Mouse (Mus musculus): ENCODE measurements around the gene Rnaseh2c. TPM values are rescaled to one million over a fixed set of nuclear protein-coding genes. Genes with fewer than 3 reads are reported as not detected.

The Rnaseh2c gene
- polyA plus RNA-seq, 1 experiment from 2014 or later = 170 TPM

DNA sequence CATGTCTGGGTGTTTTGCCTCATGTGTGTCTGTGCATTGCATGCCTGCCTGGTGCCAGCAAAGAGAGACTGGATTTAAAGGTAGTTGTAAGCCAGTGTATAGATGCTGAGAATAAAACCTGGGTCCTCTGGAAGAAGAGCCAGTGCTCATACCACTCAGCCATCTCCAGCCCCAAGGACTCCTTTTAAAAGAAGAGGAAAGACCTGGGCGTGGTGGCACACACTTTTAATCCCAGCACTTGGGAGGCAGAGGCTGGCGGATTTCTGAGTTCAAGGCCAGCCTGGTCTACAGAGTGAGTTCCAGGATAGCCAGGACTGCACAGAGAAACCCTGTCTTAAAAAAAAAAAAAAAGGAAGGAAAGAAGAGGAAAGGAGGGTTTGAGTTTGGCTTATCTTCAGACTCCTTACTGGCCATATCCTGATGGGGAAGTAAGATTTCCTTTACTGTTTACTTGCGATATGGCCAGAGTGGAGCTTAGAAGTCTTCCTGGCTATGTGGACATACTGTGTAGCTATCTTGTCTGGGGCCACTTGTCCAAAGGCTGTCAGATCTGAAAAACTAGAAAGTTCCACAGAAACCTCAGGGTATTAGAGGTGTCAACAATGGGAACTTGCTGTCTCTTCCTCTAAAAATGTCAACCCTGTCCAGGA lies 11.2 kb downstream of the Rnaseh2c start:
- no peak overlapping the region for H3K4me3 ChIP-seq
- no peak for ATAC-seq
- H3K4me1 ChIP-seq = peaks cover 29% of the 10 kb centered on the region
- H3K36me3 ChIP-seq (ENCODE audit: poor library complexity, severe bottlenecking) = peaks cover 11% of the 10 kb centered on the region
- no peak overlapping the region for H3K9ac ChIP-seq
- WGBS = 76% methylated on average over 3 of the region's 3 CpGs
- no peak overlapping the region for H3K4me2 ChIP-seq
- no peak overlapping the region for H3K27ac ChIP-seq
- no peaks in the 10 kb centered on the region for H3K9me3 ChIP-seq (replicated peaks)
- 0 out of 2 replicates have a peak, but pooled peaks cover 3% of the 10 kb centered on the region for H3K27me3 ChIP-seq

- no peak overlapping the region for H3K27ac ChIP-seq
- H3K4me3 ChIP-seq = no peak overlapping the region
- H3K9ac ChIP-seq = no peak overlapping the region
- ATAC-seq = no peak
- H3K4me2 ChIP-seq = no peak overlapping the region
- 66% methylated on average over 2 of the region's 2 CpGs for WGBS
- H3K9me3 ChIP-seq (replicated peaks) = no peaks in the 10 kb centered on the region
- peaks cover 14% of the 10 kb centered on the region for H3K4me1 ChIP-seq
- no peaks in the 10 kb centered on the region for H3K36me3 ChIP-seq (ENCODE audit: poor library complexity, severe bottlenecking)
- 0 out of 2 replicates have a peak, but pooled peaks cover 3% of the 10 kb centered on the region for H3K27me3 ChIP-seq
Observed at GRCm38 (mm10) chr19:5614953-5615352, 13.3 kb downstream of the Rnaseh2c start.

- Histone ChIP-seq H3K4me1 (0 out of 2 replicates have a peak, but pooled peaks cover 5% of the 10 kb centered on the region), H3K4me2 (no peak overlapping the region), H3K9ac (no peak overlapping the region), H3K27ac (no peak overlapping the region), H3K9me3 (replicated peaks) (no peaks in the 10 kb centered on the region), H3K36me3 (ENCODE audit: poor library complexity, severe bottlenecking) (no peaks in the 10 kb centered on the region), H3K4me3 (no peak overlapping the region), H3K27me3 (0 out of 2 replicates have a peak, but pooled peaks cover 3% of the 10 kb centered on the region)
- no peak for ATAC-seq
- 85% methylated on average over 4 of the region's 4 CpGs for WGBS
Observed at GRCm38 (mm10) chr19:5620007-5620406, 18.3 kb downstream of the Rnaseh2c start.

- Histone ChIP-seq H3K27ac (no peak overlapping the region), H3K9ac (no peak overlapping the region), H3K9me3 (replicated peaks) (no peaks in the 10 kb centered on the region), H3K36me3 (ENCODE audit: poor library complexity, severe bottlenecking) (no peaks in the 10 kb centered on the region), H3K4me2 (no peak overlapping the region), H3K4me3 (no peak overlapping the region), H3K4me1 (no peaks in the 10 kb centered on the region), H3K27me3 (0 out of 2 replicates have a peak, but pooled peaks cover 3% of the 10 kb centered on the region)
- no peak for ATAC-seq
- WGBS = 92% methylated on average over 5 of the region's 5 CpGs
Observed at GRCm38 (mm10) chr19:5621884-5622283, 20.2 kb downstream of the Rnaseh2c start.

- 83% methylated on average over 8 of the region's 8 CpGs for WGBS
- Histone ChIP-seq H3K27ac (no peak overlapping the region), H3K4me1 (no peaks in the 10 kb centered on the region), H3K4me2 (no peak overlapping the region), H3K4me3 (no peak overlapping the region), H3K9ac (no peak overlapping the region), H3K36me3 (ENCODE audit: poor library complexity, severe bottlenecking) (no peaks in the 10 kb centered on the region), H3K9me3 (replicated peaks) (no peaks in the 10 kb centered on the region), H3K27me3 (no peaks in the 10 kb centered on the region)
- no peak for ATAC-seq
Observed at GRCm38 (mm10) chr19:5625311-5625710, 23.6 kb downstream of the Rnaseh2c start.

- H3K27me3 ChIP-seq = no peaks in the 10 kb centered on the region
- H3K4me3 ChIP-seq = no peak overlapping the region
Observed at GRCm38 (mm10) chr19:5629907-5630306, 28.2 kb downstream of the Rnaseh2c start.

DNA sequence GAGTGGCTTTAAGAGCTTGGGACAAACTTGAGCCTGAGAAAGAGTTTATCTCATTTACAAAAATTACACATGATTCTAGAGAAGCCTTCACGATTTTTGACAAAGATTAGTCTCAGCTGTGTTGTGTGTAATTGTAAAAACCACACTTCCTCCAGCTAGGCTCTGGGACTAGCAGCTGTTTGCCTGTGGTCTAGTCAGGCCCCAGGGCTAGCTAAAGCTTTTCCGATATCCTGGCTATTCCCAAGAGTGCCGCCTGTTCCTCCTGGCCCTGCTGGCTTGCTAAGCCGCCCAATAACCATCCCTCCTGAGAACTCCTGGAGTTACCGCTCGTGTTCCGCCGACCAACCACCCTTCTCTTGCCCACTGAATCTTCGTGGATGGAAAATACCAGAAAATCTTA lies 30.4 kb downstream of the Rnaseh2c start:
- Histone ChIP-seq H3K4me1 (peaks cover 11% of the 10 kb centered on the region), H3K9me3 (replicated peaks) (no peaks in the 10 kb centered on the region), H3K27me3 (no peaks in the 10 kb centered on the region), H3K27ac (no peak overlapping the region), H3K4me3 (no peak overlapping the region), H3K36me3 (ENCODE audit: poor library complexity, severe bottlenecking) (no peaks in the 10 kb centered on the region), H3K9ac (no peak overlapping the region), H3K4me2 (no peak overlapping the region)
- WGBS = 80% methylated on average over 9 of the region's 9 CpGs
- ATAC-seq = no peak

More at GRCm38 (mm10) chr19:5629907-5630306, 28.2 kb downstream of the Rnaseh2c start:
- Histone ChIP-seq H3K9me3 (replicated peaks) (no peaks in the 10 kb centered on the region), H3K36me3 (ENCODE audit: poor library complexity, severe bottlenecking) (no peaks in the 10 kb centered on the region), H3K27ac (no peak overlapping the region), H3K4me1 (no peaks in the 10 kb centered on the region), H3K9ac (no peak overlapping the region), H3K4me2 (no peak overlapping the region)
- no peak for ATAC-seq

GRCm38 (mm10) chr19:5636036-5636570 lies 34.4 kb downstream of the Rnaseh2c start:
- WGBS = 80% methylated on average over 7 of the region's 7 CpGs
- H3K4me2 ChIP-seq = peak overlapping the region; percentile 84; the same call in 1 of the 2 replicates

GRCm38 (mm10) chr19:5636571-5637041 lies 34.9 kb downstream of the Rnaseh2c start:
- H3K36me3 ChIP-seq (ENCODE audit: poor library complexity, severe bottlenecking) = peaks cover 30% of the 10 kb centered on the region
- peak overlapping the region; percentile 81 for H3K4me3 ChIP-seq
- no peaks in the 10 kb centered on the region for H3K27me3 ChIP-seq
- H3K9ac ChIP-seq = peak overlapping the region; percentile 81
- WGBS = 39% methylated on average over 12 of the region's 12 CpGs
- peak overlapping the region; percentile 84 for H3K4me2 ChIP-seq
- H3K27ac ChIP-seq = peak overlapping the region; percentile 92
- no peaks in the 10 kb centered on the region for H3K9me3 ChIP-seq (replicated peaks)
- H3K4me1 ChIP-seq = peaks cover 26% of the 10 kb centered on the region
- ATAC-seq = no peak; the same call in 1 of the 2 replicates

More at GRCm38 (mm10) chr19:5636036-5636570, 34.4 kb downstream of the Rnaseh2c start:
- ATAC-seq = no peak
- peaks cover 26% of the 10 kb centered on the region for H3K4me1 ChIP-seq
- H3K27me3 ChIP-seq = no peaks in the 10 kb centered on the region
- no peak overlapping the region for H3K27ac ChIP-seq
- no peak overlapping the region for H3K4me3 ChIP-seq
- H3K9me3 ChIP-seq (replicated peaks) = no peaks in the 10 kb centered on the region
- no peak overlapping the region for H3K9ac ChIP-seq
- H3K36me3 ChIP-seq (ENCODE audit: poor library complexity, severe bottlenecking) = peaks cover 25% of the 10 kb centered on the region

DNA sequence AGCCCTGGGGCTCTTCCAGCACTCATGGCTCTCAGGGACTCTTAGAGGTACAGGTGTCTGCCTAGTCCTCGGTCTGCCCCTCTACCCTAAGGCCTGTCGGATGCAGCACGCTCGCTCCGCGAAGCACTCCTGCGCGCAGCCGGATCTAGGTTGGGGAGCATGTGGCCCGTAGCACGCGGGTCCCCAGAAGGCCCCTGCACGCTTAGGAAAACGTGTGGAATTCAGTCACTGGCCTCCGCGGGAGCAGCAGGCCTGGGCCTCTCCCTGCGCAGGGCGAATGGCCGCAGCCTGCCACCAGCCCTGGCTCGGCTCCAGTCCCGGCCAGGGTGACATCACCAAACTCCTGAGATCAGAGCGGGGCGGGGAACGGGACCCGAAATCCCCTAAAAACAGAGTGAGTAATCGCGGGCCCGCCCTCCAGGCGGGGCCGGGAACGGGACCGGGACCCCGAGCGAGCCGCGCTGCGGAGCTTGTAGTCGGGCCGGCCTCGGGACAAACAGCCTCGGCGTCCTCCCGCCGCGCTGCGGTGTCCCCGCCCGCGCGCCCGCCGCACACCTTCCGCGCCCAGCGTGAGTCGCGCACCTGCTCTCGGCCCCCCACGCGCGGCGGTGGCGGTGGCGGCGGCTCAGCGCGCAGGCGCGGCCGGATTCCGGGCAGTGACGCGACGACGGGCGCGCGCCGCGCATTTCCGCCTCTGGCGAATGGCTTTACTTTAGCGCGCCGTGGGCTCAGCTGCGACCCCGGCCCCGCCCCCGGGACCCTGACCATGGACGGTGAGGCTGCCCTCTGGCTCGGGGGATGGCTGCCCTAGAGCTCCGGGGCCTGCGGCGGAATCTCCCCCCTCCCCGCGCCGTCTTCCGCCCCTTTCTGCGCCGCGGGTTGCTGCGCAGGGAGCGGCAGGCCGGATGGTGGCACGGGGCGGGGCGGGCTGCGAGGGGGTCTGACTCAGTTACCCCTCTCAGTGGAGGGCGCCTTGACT lies 35.7 kb downstream of the Rnaseh2c start, which contains the start of gene Rela:
Rela (plus strand) TSS at position 415 of the 979 bp plus-strand sequence.
- Histone ChIP-seq H3K4me1 (peaks cover 26% of the 10 kb centered on the region), H3K9me3 (replicated peaks) (no peaks in the 10 kb centered on the region), H3K36me3 (ENCODE audit: poor library complexity, severe bottlenecking) (peaks cover 38% of the 10 kb centered on the region), H3K4me3 (peak within 1 kb of the TSS; percentile 81), H3K27ac (peak within 1 kb of the TSS; percentile 92), H3K4me2 (peak within 1 kb of the TSS; percentile 84), H3K9ac (peak within 1 kb of the TSS; percentile 81), H3K27me3 (no peaks in the 10 kb centered on the region)
- ATAC-seq = peak; percentile 88
- WGBS = under 1% methylated on average over 106 of the region's 109 CpGs

DNA sequence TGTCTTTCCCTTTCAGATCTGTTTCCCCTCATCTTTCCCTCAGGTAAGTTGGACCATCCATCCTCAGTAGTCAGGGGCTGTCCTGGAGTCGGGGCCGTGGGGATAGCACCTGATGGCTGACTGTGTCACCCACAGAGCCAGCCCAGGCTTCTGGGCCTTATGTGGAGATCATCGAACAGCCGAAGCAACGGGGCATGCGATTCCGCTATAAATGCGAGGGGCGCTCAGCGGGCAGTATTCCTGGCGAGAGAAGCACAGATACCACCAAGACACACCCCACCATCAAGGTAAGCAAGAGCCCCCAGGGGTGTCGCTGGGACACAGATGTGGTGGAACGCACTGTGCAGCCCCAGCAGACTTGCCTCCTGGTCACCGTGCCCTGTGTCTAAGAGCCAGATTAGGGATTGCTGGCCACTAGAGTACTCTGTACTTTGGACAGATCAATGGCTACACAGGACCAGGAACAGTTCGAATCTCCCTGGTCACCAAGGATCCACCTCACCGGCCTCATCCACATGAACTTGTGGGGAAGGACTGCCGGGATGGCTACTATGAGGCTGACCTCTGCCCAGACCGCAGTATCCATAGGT lies 36.8 kb downstream of the Rnaseh2c start:
- Histone ChIP-seq H3K9ac (peak overlapping the region; percentile 81), H3K4me3 (peak overlapping the region; percentile 81), H3K36me3 (ENCODE audit: poor library complexity, severe bottlenecking) (peaks cover 48% of the 10 kb centered on the region), H3K4me2 (peak overlapping the region; percentile 84), H3K27ac (peak overlapping the region; percentile 92; the same call in 1 of the 2 replicates), H3K9me3 (replicated peaks) (no peaks in the 10 kb centered on the region), H3K27me3 (no peaks in the 10 kb centered on the region), H3K4me1 (peaks cover 26% of the 10 kb centered on the region)
- 90% methylated on average over 18 of the region's 18 CpGs for WGBS
- ATAC-seq = no peak
